In genomic region chr15:94589219-94590075, GRCm38 (mm10) we compare ENCODE assay signal across 8 mouse cellular contexts. TPM values are rescaled to one million over a fixed set of nuclear protein-coding genes. Genes with fewer than 3 reads are reported as not detected.
DNase-seq lines count a peak whose midpoint lies in the region; ATAC-seq and TF ChIP-seq lines count a peak whose summit lies in the region.

TSS of gene Twf1 (minus strand) at chr15:94589889.

- peaks cover 23% of the 10 kb centered on the region for H3K36me3 ChIP-seq in forebrain, embryonic 10.5 days (replicated peaks)
- H3K36me3 ChIP-seq in heart, embryonic 15.5 days, result peaks cover 19% of the 10 kb centered on the region
- H3K36me3 ChIP-seq in liver, embryonic 14.5 days (replicated peaks; ENCODE audit: control insufficient read depth, insufficient read depth, low read depth), result peaks cover 9% of the 10 kb centered on the region
- H3K36me3 ChIP-seq in neural tube, embryonic 11.5 days (ENCODE audit: control insufficient read depth, insufficient read depth, low read length), result peaks cover 6% of the 10 kb centered on the region; the same call in 1 of the 2 replicates
- H3K36me3 ChIP-seq in stomach, postnatal 0 days (ENCODE audit: control insufficient read depth, insufficient read depth, low read length), result peaks cover 1% of the 10 kb centered on the region; the same call in 1 of the 2 replicates

- no peaks in the 10 kb centered on the region for H3K9me3 ChIP-seq in forebrain, embryonic 10.5 days
- H3K9me3 ChIP-seq in heart, embryonic 15.5 days (replicated peaks), result no peaks in the 10 kb centered on the region
- no peaks in the 10 kb centered on the region for H3K9me3 ChIP-seq in liver, embryonic 14.5 days (ENCODE audit: control insufficient read depth, low read length)
- H3K9me3 ChIP-seq in neural tube, embryonic 11.5 days (ENCODE audit: control insufficient read depth, low read length), result no peaks in the 10 kb centered on the region
- no peaks in the 10 kb centered on the region for H3K9me3 ChIP-seq in stomach, postnatal 0 days (ENCODE audit: control insufficient read depth, low read length)

- H3K27me3 ChIP-seq in forebrain, embryonic 10.5 days (ENCODE audit: poor library complexity, severe bottlenecking), result no peaks in the 10 kb centered on the region
- no peaks in the 10 kb centered on the region for H3K27me3 ChIP-seq in heart, embryonic 15.5 days
- no peaks in the 10 kb centered on the region for H3K27me3 ChIP-seq in liver, embryonic 14.5 days (ENCODE audit: control insufficient read depth, insufficient read depth, low read length)
- no peaks in the 10 kb centered on the region for H3K27me3 ChIP-seq in neural tube, embryonic 11.5 days (ENCODE audit: control insufficient read depth, insufficient read depth, low read length)
- no peaks in the 10 kb centered on the region for H3K27me3 ChIP-seq in stomach, postnatal 0 days (ENCODE audit: control insufficient read depth, insufficient read depth, low read length)

- H3K4me1 ChIP-seq in forebrain, embryonic 10.5 days, result peaks cover 18% of the 10 kb centered on the region
- peaks cover 11% of the 10 kb centered on the region for H3K4me1 ChIP-seq in heart, embryonic 15.5 days (replicated peaks)
- peaks cover 3 to 12% of the 10 kb centered on the region in 2 experiments; a peak in 2 of 4 replicates for H3K4me1 ChIP-seq in liver, embryonic 14.5 days (replicated peaks; ENCODE audit: control insufficient read depth in 2 of 2, insufficient read depth in 2 of 2, low read length in 1 of 2)
- no peaks in the 10 kb centered on the region for H3K4me1 ChIP-seq in neural tube, embryonic 11.5 days (ENCODE audit: control insufficient read depth, insufficient read depth, low read length)
- no peaks in the 10 kb centered on the region for H3K4me1 ChIP-seq in stomach, postnatal 0 days (replicated peaks; ENCODE audit: control insufficient read depth, insufficient read depth)

- no peak for TF ChIP-seq EP300 in liver, embryonic 14.5 days (IDR thresholded peaks at IDR 0.05; ENCODE audit: low read depth)
- peak; percentile 42 for TF ChIP-seq EP300 in stomach, postnatal 0 days (optimal IDR thresholded peaks at IDR 0.05)

- under 1% methylated on average over 63 of the region's 70 CpGs for WGBS in forebrain, embryonic 10.5 days
- WGBS in heart, embryonic 15.5 days, result under 1% methylated on average over 69 of the region's 70 CpGs
- under 1% methylated on average over 68 of the region's 70 CpGs for WGBS in liver, embryonic 14.5 days (ENCODE audit: insufficient replicate concordance)
- WGBS in neural tube, embryonic 11.5 days, result under 1% methylated on average over 60 of the region's 70 CpGs
- WGBS in stomach, postnatal 0 days, result under 1% methylated on average over 65 of the region's 70 CpGs

- peak; percentile 96 to 98 for DNase-seq in CD8-positive naive resting alpha-beta T cell, adult 2 months (ENCODE audit: low read depth in 2 of 2, low spot score in 2 of 2)
- DNase-seq in c-Kit-positive CD71-negative TER-119-negative erythroid progenitor cells, embryonic 14.5 days (ENCODE audit: low read depth), result peak; percentile 90
- peak; percentile 97 for DNase-seq in forebrain, embryonic 10.5 days (ENCODE audit: extremely low spot score, low spot score)
- peak; percentile 99 to 100 for DNase-seq in kidney, postnatal 25 days
- DNase-seq in liver, embryonic 14.5 days (ENCODE audit: low read depth in 3 of 3, low spot score in 3 of 3), result peak; percentile 86 to 94 (median 90)
- DNase-seq in neural tube, embryonic 11.5 days (ENCODE audit: low spot score), result peak; percentile 97
- peak; percentile 99 for DNase-seq in stomach, postnatal 0 days (ENCODE audit: low spot score)

- peak within 1 kb of the TSS; percentile 72 for H3K4me2 ChIP-seq in heart, embryonic 15.5 days
- H3K4me2 ChIP-seq in liver, embryonic 14.5 days (ENCODE audit: low read depth), result peak within 1 kb of the TSS; percentile 84
- peak within 1 kb of the TSS; percentile 72 for H3K4me2 ChIP-seq in neural tube, embryonic 11.5 days (ENCODE audit: low read depth)
- H3K4me2 ChIP-seq in stomach, postnatal 0 days (replicated peaks; ENCODE audit: low read depth), result peak within 1 kb of the TSS; percentile 58

- TF ChIP-seq CTCF in liver, embryonic 14.5 days (IDR thresholded peaks at IDR 0.05; ENCODE audit: low read depth), result peak; percentile 19; the same call in 1 of the 2 replicates
- peak; percentile 43 for TF ChIP-seq CTCF in stomach, postnatal 0 days (IDR thresholded peaks at IDR 0.05; ENCODE audit: low read depth)

- peak within 1 kb of the TSS; percentile 85 for H3K4me3 ChIP-seq in forebrain, embryonic 10.5 days
- H3K4me3 ChIP-seq in heart, embryonic 15.5 days, result peak within 1 kb of the TSS; percentile 100
- H3K4me3 ChIP-seq in liver, embryonic 14.5 days (ENCODE audit: insufficient read depth in 1 of 2, low read depth in 2 of 2, low read length in 2 of 2), result peak within 1 kb of the TSS; percentile 75 to 99
- H3K4me3 ChIP-seq in neural tube, embryonic 11.5 days (ENCODE audit: low read depth, low read length), result peak within 1 kb of the TSS; percentile 94
- peak within 1 kb of the TSS; percentile 99 for H3K4me3 ChIP-seq in stomach, postnatal 0 days (ENCODE audit: low read depth, low read length)

- peak within 1 kb of the TSS; percentile 92 for H3K27ac ChIP-seq in forebrain, embryonic 10.5 days
- H3K27ac ChIP-seq in heart, embryonic 15.5 days, result peak within 1 kb of the TSS; percentile 82
- H3K27ac ChIP-seq in liver, embryonic 14.5 days, result peak within 1 kb of the TSS; percentile 13; the same call in 1 of the 2 replicates
- peak within 1 kb of the TSS; percentile 77 for H3K27ac ChIP-seq in neural tube, embryonic 11.5 days (ENCODE audit: low read depth, low read length)
- peak within 1 kb of the TSS; percentile 84 for H3K27ac ChIP-seq in stomach, postnatal 0 days (replicated peaks)

- peak; percentile 99 for ATAC-seq in heart, embryonic 15.5 days (replicated peaks; ENCODE audit: insufficient number of reproducible peaks, insufficient read depth, low FRiP score, low read depth)
- ATAC-seq in liver, embryonic 14.5 days (ENCODE audit: insufficient read depth), result peak; percentile 100
- peak; percentile 99 for ATAC-seq in neural tube, embryonic 11.5 days (ENCODE audit: insufficient read depth, low FRiP score, low TSS enrichment)
- ATAC-seq in stomach, postnatal 0 days (ENCODE audit: low FRiP score, low TSS enrichment), result peak; percentile 100

- H3K9ac ChIP-seq in heart, embryonic 15.5 days, result peak within 1 kb of the TSS; percentile 99
- peak within 1 kb of the TSS; percentile 90 for H3K9ac ChIP-seq in liver, embryonic 14.5 days (replicated peaks)
- peak within 1 kb of the TSS; percentile 94 for H3K9ac ChIP-seq in neural tube, embryonic 11.5 days (ENCODE audit: low read length)
- H3K9ac ChIP-seq in stomach, postnatal 0 days (ENCODE audit: low read length), result peak within 1 kb of the TSS; percentile 95

RNA-seq across cellular contexts. Expression of gene Twf1, which starts in this region (rescaled TPM):
- 82.7 and 84.0 TPM in 2 replicates for polyA plus RNA-seq in forebrain, embryonic 10.5 days (2016; fragmentation: Nextera tagmentation; extraction: Ambion mirVana)
- polyA plus RNA-seq in heart, embryonic 15.5 days (2015; fragmentation: Nextera tagmentation; extraction: Ambion mirVana), result 40.0 and 49.1 TPM in 2 replicates
- polyA plus RNA-seq in liver, embryonic 14.5 days (2012; rRNA removed), result 8.4 and 13.8 TPM in 2 replicates
- 23.9 and 24.6 TPM in 2 replicates for polyA plus RNA-seq in liver, embryonic 14.5 days (2014; fragmentation: Nextera tagmentation; extraction: Ambion mirVana)
- polyA plus RNA-seq in neural tube, embryonic 11.5 days (2014; fragmentation: Nextera tagmentation; extraction: Ambion mirVana), result 106 and 107 TPM in 2 replicates
- 87.8 and 92.4 TPM in 2 replicates for polyA plus RNA-seq in stomach, postnatal 0 days (2015; fragmentation: Nextera tagmentation; extraction: Ambion mirVana)

Comparison
In these comparisons a context has a peak if more than half of its experiments do, and no peak if none do; other contexts are left out.
1. Peak in every context shown above with its lines: DNase-seq, ATAC-seq, H3K4me3 ChIP-seq and H3K27ac ChIP-seq.
2. H3K27ac ChIP-seq: peak in every context shown above with its lines; median percentile 92 in forebrain, embryonic 10.5 days; 84 in stomach, postnatal 0 days; 82 in heart, embryonic 15.5 days; 77 in neural tube, embryonic 11.5 days; 13 in liver, embryonic 14.5 days.